Comparison of ENCODE assay signal across 19 mouse cellular contexts in genomic region chr16:71063361-71063932, GRCm38 (mm10).
DNase-seq lines count a peak whose midpoint lies in the region; ATAC-seq lines count a peak whose summit lies in the region.
"Had no signal": no experiment of that assay in that cellular context is flagged by ENCODE, and none has a peak within 500 bp of the region (broad histone marks: within the 10 kb centered on the region; RNA-seq: fewer than 3 reads in every experiment).

No protein-coding gene starts in this region.

- no peak overlapping the region for H3K4me2 ChIP-seq in forebrain, embryonic 14.5 days (ENCODE audit: low read length)
- H3K4me2 ChIP-seq in forebrain, embryonic 15.5 days (replicated peaks), result no peak overlapping the region
- H3K4me2 ChIP-seq in neural tube, embryonic 13.5 days, result no peak overlapping the region
- no peak overlapping the region for H3K4me2 ChIP-seq in neural tube, embryonic 14.5 days (ENCODE audit: low read depth, low read length)
- H3K4me2 ChIP-seq: embryonic facial prominence, embryonic 13.5 days; embryonic facial prominence, embryonic 15.5 days; forebrain, embryonic 12.5 days had no signal

- H3K9me3 ChIP-seq in forebrain, embryonic 14.5 days (replicated peaks; ENCODE audit: control insufficient read depth, low read length), result no peaks in the 10 kb centered on the region
- no peaks in the 10 kb centered on the region for H3K9me3 ChIP-seq in forebrain, embryonic 15.5 days
- no peaks in the 10 kb centered on the region for H3K9me3 ChIP-seq in neural tube, embryonic 13.5 days
- H3K9me3 ChIP-seq in neural tube, embryonic 14.5 days (ENCODE audit: control insufficient read depth, low read length), result no peaks in the 10 kb centered on the region
- H3K9me3 ChIP-seq: embryonic facial prominence, embryonic 13.5 days; embryonic facial prominence, embryonic 15.5 days; forebrain, embryonic 10.5 days; forebrain, embryonic 12.5 days had no signal

- H3K27ac ChIP-seq in forebrain, embryonic 14.5 days (ENCODE audit: low read depth, low read length), result no peak overlapping the region
- no peak overlapping the region for H3K27ac ChIP-seq in forebrain, embryonic 15.5 days (replicated peaks)
- H3K27ac ChIP-seq in neural tube, embryonic 13.5 days (replicated peaks), result no peak overlapping the region
- H3K27ac ChIP-seq in neural tube, embryonic 14.5 days (ENCODE audit: low read depth, low read length), result no peak overlapping the region
- H3K27ac ChIP-seq: embryonic facial prominence, embryonic 13.5 days; embryonic facial prominence, embryonic 15.5 days; forebrain, embryonic 10.5 days; forebrain, embryonic 12.5 days had no signal

- peak; percentile 13 for DNase-seq in forebrain, embryonic 14.5 days (ENCODE audit: low spot score)
- DNase-seq in neural tube, embryonic 10.5 days (ENCODE audit: extremely low spot score, low spot score), result no peak
- DNase-seq in urinary bladder, postnatal 4 days (ENCODE audit: low spot score in 2 of 2), result no peak
- no peak for DNase-seq in cerebellum, adult 11 months
- DNase-seq: adrenal gland, postnatal 10 days; adrenal gland, postnatal 25 days; cerebellum, adult 18-20 months; cerebellum, adult 8-10 months; cerebellum, adult 9-11 months; cerebellum, postnatal 14 days; cerebellum, postnatal 36 days had no signal

- H3K9ac ChIP-seq in forebrain, embryonic 14.5 days (ENCODE audit: low read length), result no peak overlapping the region
- no peak overlapping the region for H3K9ac ChIP-seq in forebrain, embryonic 15.5 days (replicated peaks)
- H3K9ac ChIP-seq in neural tube, embryonic 13.5 days, result no peak overlapping the region
- no peak overlapping the region for H3K9ac ChIP-seq in neural tube, embryonic 14.5 days (replicated peaks; ENCODE audit: low read depth, low read length)
- H3K9ac ChIP-seq: embryonic facial prominence, embryonic 13.5 days; embryonic facial prominence, embryonic 15.5 days; forebrain, embryonic 12.5 days had no signal

- no peaks in the 10 kb centered on the region for H3K4me1 ChIP-seq in forebrain, embryonic 14.5 days (ENCODE audit: control insufficient read depth, insufficient read depth, low read length)
- H3K4me1 ChIP-seq in forebrain, embryonic 15.5 days, result peaks cover 5% of the 10 kb centered on the region; the same call in 1 of the 2 replicates
- H3K4me1 ChIP-seq in neural tube, embryonic 13.5 days (replicated peaks), result peaks cover 13% of the 10 kb centered on the region; the same call in 1 of the 2 replicates
- H3K4me1 ChIP-seq in neural tube, embryonic 14.5 days (ENCODE audit: control insufficient read depth, insufficient read depth, low read length), result no peaks in the 10 kb centered on the region
- H3K4me1 ChIP-seq: embryonic facial prominence, embryonic 15.5 days; forebrain, embryonic 10.5 days; forebrain, embryonic 12.5 days had no signal

- no peaks in the 10 kb centered on the region for H3K36me3 ChIP-seq in forebrain, embryonic 14.5 days (ENCODE audit: control insufficient read depth, insufficient read depth, low read length)
- H3K36me3 ChIP-seq in forebrain, embryonic 15.5 days, result no peaks in the 10 kb centered on the region
- no peaks in the 10 kb centered on the region for H3K36me3 ChIP-seq in neural tube, embryonic 13.5 days
- H3K36me3 ChIP-seq in neural tube, embryonic 14.5 days (ENCODE audit: control insufficient read depth, insufficient read depth, low read length), result no peaks in the 10 kb centered on the region
- H3K36me3 ChIP-seq: embryonic facial prominence, embryonic 13.5 days; embryonic facial prominence, embryonic 15.5 days; forebrain, embryonic 10.5 days; forebrain, embryonic 12.5 days had no signal

- no peaks in the 10 kb centered on the region for H3K27me3 ChIP-seq in forebrain, embryonic 14.5 days (replicated peaks; ENCODE audit: control insufficient read depth, insufficient read depth, low read length)
- H3K27me3 ChIP-seq in forebrain, embryonic 15.5 days, result no peaks in the 10 kb centered on the region
- H3K27me3 ChIP-seq in neural tube, embryonic 13.5 days, result no peaks in the 10 kb centered on the region
- no peaks in the 10 kb centered on the region for H3K27me3 ChIP-seq in neural tube, embryonic 14.5 days (ENCODE audit: control insufficient read depth, insufficient read depth, low read length)
- H3K27me3 ChIP-seq: embryonic facial prominence, embryonic 13.5 days; embryonic facial prominence, embryonic 15.5 days; forebrain, embryonic 12.5 days had no signal

- ATAC-seq in forebrain, embryonic 14.5 days, result no peak
- no peak for ATAC-seq in forebrain, embryonic 15.5 days (replicated peaks)
- peak; percentile 67; the same call in 1 of the 2 replicates for ATAC-seq in neural tube, embryonic 13.5 days (ENCODE audit: low read depth)
- ATAC-seq in neural tube, embryonic 14.5 days (ENCODE audit: low read depth), result peak; percentile 73

- WGBS in forebrain, embryonic 14.5 days, result 75% methylated on average over 3 of the region's 3 CpGs
- WGBS in forebrain, embryonic 15.5 days, result 79% methylated on average over 3 of the region's 3 CpGs
- 56% methylated on average over 3 of the region's 3 CpGs for WGBS in neural tube, embryonic 13.5 days
- 51% methylated on average over 3 of the region's 3 CpGs for WGBS in neural tube, embryonic 14.5 days

- H3K4me3 ChIP-seq in forebrain, embryonic 14.5 days (ENCODE audit: low read depth, low read length), result no peak overlapping the region
- no peak overlapping the region for H3K4me3 ChIP-seq in forebrain, embryonic 15.5 days
- H3K4me3 ChIP-seq in neural tube, embryonic 13.5 days, result no peak overlapping the region
- no peak overlapping the region for H3K4me3 ChIP-seq in neural tube, embryonic 14.5 days (ENCODE audit: low read depth, low read length)
- H3K4me3 ChIP-seq: embryonic facial prominence, embryonic 13.5 days; embryonic facial prominence, embryonic 15.5 days; erythroblast, embryonic 14.5 days; forebrain, embryonic 10.5 days; forebrain, embryonic 12.5 days had no signal

Comparison
In these comparisons a context has a peak if more than half of its experiments do, and no peak if none do; other contexts are left out.
1. ATAC-seq: peak in neural tube, embryonic 13.5 days (single experiment) and neural tube, embryonic 14.5 days (single experiment); none in forebrain, embryonic 14.5 days (single experiment) and forebrain, embryonic 15.5 days (single experiment).